Comparison of ENCODE assay signal across 8 mouse cellular contexts in genomic region chr11:76912055-76912395, GRCm38 (mm10). TPM values are rescaled to one million over a fixed set of nuclear protein-coding genes. Genes with fewer than 3 reads are reported as not detected.
A peak's percentile ranks its signal among the peaks of the same experiment; 100 is the strongest.
DNase-seq lines count a peak whose midpoint lies in the region; ATAC-seq lines count a peak whose summit lies in the region.

No protein-coding gene starts in this region.

- H3K4me3 ChIP-seq in forebrain, embryonic 13.5 days = no peak overlapping the region
- H3K4me3 ChIP-seq in forebrain, embryonic 12.5 days (replicated peaks) = no peak overlapping the region

- H3K4me2 ChIP-seq in forebrain, embryonic 13.5 days = no peak overlapping the region
- H3K4me2 ChIP-seq in forebrain, embryonic 12.5 days = no peak overlapping the region

- peak; percentile 47 for DNase-seq in Muller cell, postnatal 12 days (ENCODE audit: inconsistent ontology term)
- peak; percentile 43 for DNase-seq in forelimb bud, embryonic 11.5 days (ENCODE audit: low read depth, low spot score)
- DNase-seq in layer of hippocampus, adult 9-11 months = peak; percentile 84
- no peak for DNase-seq in natural killer cell, adult 2 months (ENCODE audit: low spot score in 2 of 2)
- DNase-seq in ovary, adult 18-20 months (ENCODE audit: low spot score) = no peak
- DNase-seq in adrenal gland, postnatal 36 days = no peak

- no peak overlapping the region for H3K27ac ChIP-seq in forebrain, embryonic 13.5 days
- no peak overlapping the region for H3K27ac ChIP-seq in forebrain, embryonic 12.5 days

- 64% methylated on average over 7 of the region's 7 CpGs for WGBS in forebrain, embryonic 13.5 days
- WGBS in forebrain, embryonic 12.5 days = 66% methylated on average over 7 of the region's 7 CpGs

- no peak overlapping the region for H3K9ac ChIP-seq in forebrain, embryonic 13.5 days
- no peak overlapping the region for H3K9ac ChIP-seq in forebrain, embryonic 12.5 days

- H3K9me3 ChIP-seq in forebrain, embryonic 13.5 days (replicated peaks) = no peaks in the 10 kb centered on the region
- H3K9me3 ChIP-seq in forebrain, embryonic 12.5 days = no peaks in the 10 kb centered on the region

- no peaks in the 10 kb centered on the region for H3K27me3 ChIP-seq in forebrain, embryonic 13.5 days
- H3K27me3 ChIP-seq in forebrain, embryonic 12.5 days = 0 out of 2 replicates have a peak, but pooled peaks cover 3% of the 10 kb centered on the region

- H3K4me1 ChIP-seq in forebrain, embryonic 13.5 days = peaks cover 15% of the 10 kb centered on the region
- peaks cover 6% of the 10 kb centered on the region for H3K4me1 ChIP-seq in forebrain, embryonic 12.5 days

- no peaks in the 10 kb centered on the region for H3K36me3 ChIP-seq in forebrain, embryonic 13.5 days (ENCODE audit: poor library complexity, severe bottlenecking)
- H3K36me3 ChIP-seq in forebrain, embryonic 12.5 days (replicated peaks) = no peaks in the 10 kb centered on the region

- ATAC-seq in forebrain, embryonic 13.5 days = peak; percentile 51; the same call in 1 of the 2 replicates
- ATAC-seq in forebrain, embryonic 12.5 days (ENCODE audit: low FRiP score) = no peak

RNA-seq across cellular contexts. Expression of gene Tmigd1, which starts 10.1 kb away (rescaled TPM):
- polyA plus RNA-seq in forebrain, embryonic 13.5 days (2015; fragmentation: Nextera tagmentation; extraction: Ambion mirVana) = 0.12 TPM in 1 of 2 replicates, not detected in the other
- not detected in 2 replicates for polyA plus RNA-seq in forebrain, embryonic 12.5 days (2016; fragmentation: Nextera tagmentation; extraction: Ambion mirVana)
- 1 to 10 TPM in 1 of 2 experiments, under 1 TPM in 1; 0.66 to 1.1 TPM for total RNA-seq in adrenal gland, postnatal 36 days (2021)

RNA-seq across cellular contexts. Expression of gene Blmh, which starts 12.6 kb away (rescaled TPM):
- 151 and 152 TPM in 2 replicates for polyA plus RNA-seq in forebrain, embryonic 13.5 days (2015; fragmentation: Nextera tagmentation; extraction: Ambion mirVana)
- 175 and 180 TPM in 2 replicates for polyA plus RNA-seq in forebrain, embryonic 12.5 days (2016; fragmentation: Nextera tagmentation; extraction: Ambion mirVana)
- 10 to 100 TPM; 45.2 to 57.2 TPM for total RNA-seq in adrenal gland, postnatal 36 days (2021)

Comparison
In these comparisons a context has a peak if more than half of its experiments do, and no peak if none do; other contexts are left out.
1. DNase-seq: peak in Muller cell, postnatal 12 days (single experiment), forelimb bud, embryonic 11.5 days (single experiment) and layer of hippocampus, adult 9-11 months (single experiment); none in natural killer cell, adult 2 months (0 of 2), ovary, adult 18-20 months (single experiment) and adrenal gland, postnatal 36 days (0 of 2).